Mouse (Mus musculus): ENCODE measurements around the gene Lrrc46. TPM values are rescaled to one million over a fixed set of nuclear protein-coding genes. Genes with fewer than 3 reads are reported as not detected.

Lrrc46 gene
- polyA plus RNA-seq, 1 experiment from 2014 or later: 4.2 TPM

DNA sequence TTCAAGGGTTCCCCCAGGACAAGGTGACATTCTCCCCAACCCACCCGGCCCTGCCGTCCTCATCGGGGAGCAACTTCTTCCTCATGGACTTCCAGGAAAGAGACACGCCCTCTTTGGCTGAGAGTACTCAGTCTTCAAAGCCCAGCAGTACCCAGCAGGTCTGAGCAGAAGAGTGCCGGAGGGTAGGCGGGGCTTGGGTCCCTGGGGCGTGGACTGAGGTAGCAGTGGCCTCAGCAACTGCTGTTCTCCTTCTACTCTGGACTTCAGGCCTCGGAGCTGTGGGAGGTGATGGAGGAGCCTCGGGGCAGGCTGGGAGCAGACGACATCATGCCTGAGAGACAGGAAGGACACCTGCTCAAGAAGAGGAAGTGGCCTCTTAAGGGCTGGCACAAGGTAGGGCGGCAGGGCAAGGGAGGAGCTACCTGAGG lies 11.0 kb upstream of the Lrrc46 start:
- no peak for DNase-seq (ENCODE audit: low spot score)
- Histone ChIP-seq H3K36me3 (ENCODE audit: control insufficient read depth, insufficient read depth, low read length) (peaks cover 2% of the 10 kb centered on the region; the same call in 1 of the 2 replicates), H3K4me3 (ENCODE audit: low read depth, low read length) (no peak overlapping the region)

DNA sequence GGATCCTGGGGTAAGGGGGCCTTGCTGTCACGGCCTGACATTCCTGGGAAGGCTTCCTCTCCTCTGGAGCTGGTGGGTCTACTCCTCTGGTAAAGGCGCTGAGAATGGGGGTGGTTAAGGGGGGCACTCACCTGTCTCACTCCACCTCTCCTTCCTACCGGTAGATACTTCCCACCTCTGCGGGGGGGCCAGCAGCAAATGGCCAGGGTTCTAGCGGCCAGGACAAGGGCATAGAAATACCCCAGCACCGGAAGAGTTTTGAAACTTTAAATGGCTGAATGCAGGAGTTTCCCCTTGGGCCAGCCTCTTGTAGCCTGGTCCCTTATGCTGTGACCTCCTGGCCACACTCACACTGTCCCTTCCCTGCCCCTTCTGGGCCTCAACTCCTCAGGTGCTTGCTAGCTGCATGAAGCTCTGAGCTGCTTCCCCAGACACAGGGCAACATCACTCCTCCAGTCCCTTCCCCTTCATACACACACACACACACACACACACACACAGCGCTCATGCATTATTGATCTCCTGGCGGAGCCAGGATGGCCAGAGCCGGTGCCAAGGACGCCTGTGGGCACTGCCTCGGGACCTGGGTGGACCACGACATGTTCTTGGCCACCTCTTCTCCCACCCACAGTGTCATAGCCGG lies 9.9 kb upstream of the Lrrc46 start:
- Histone ChIP-seq H3K4me2 (ENCODE audit: low read depth, low read length, severe bottlenecking) (peak overlapping the region; percentile 89), H3K27ac (ENCODE audit: low read depth, low read length) (no peak overlapping the region), H3K36me3 (ENCODE audit: control insufficient read depth, insufficient read depth, low read length) (peaks cover 2% of the 10 kb centered on the region; the same call in 1 of the 2 replicates), H3K4me1 (replicated peaks; ENCODE audit: control insufficient read depth, insufficient read depth, low read length) (peaks cover 11% of the 10 kb centered on the region), H3K27me3 (ENCODE audit: control insufficient read depth, insufficient read depth, low read length) (no peaks in the 10 kb centered on the region), H3K4me3 (ENCODE audit: low read depth, low read length) (peak overlapping the region; percentile 56), H3K9me3 (ENCODE audit: control insufficient read depth, low read length) (no peaks in the 10 kb centered on the region), H3K9ac (ENCODE audit: low read length) (peak overlapping the region; percentile 64)
- ATAC-seq (replicated peaks; ENCODE audit: low FRiP score) (peak; percentile 49), DNase-seq (ENCODE audit: low spot score) (no peak)
- 35% methylated on average over 13 of the region's 13 CpGs for WGBS

More for the DNA sequence above, 11.0 kb upstream of the Lrrc46 start:
- no peaks in the 10 kb centered on the region for H3K9me3 ChIP-seq (ENCODE audit: control insufficient read depth, low read length)
- 30% methylated on average over 11 of the region's 11 CpGs for WGBS
- no peaks in the 10 kb centered on the region for H3K27me3 ChIP-seq (ENCODE audit: control insufficient read depth, insufficient read depth, low read length)
- H3K27ac ChIP-seq (ENCODE audit: low read depth, low read length): no peak overlapping the region
- ATAC-seq (replicated peaks; ENCODE audit: low FRiP score): 0 out of 2 replicates have a peak, but pooled peaks have one; percentile 29
- H3K9ac ChIP-seq (ENCODE audit: low read length): no peak overlapping the region
- no peak overlapping the region for H3K4me2 ChIP-seq (ENCODE audit: low read depth, low read length, severe bottlenecking)
- peaks cover 11% of the 10 kb centered on the region for H3K4me1 ChIP-seq (replicated peaks; ENCODE audit: control insufficient read depth, insufficient read depth, low read length)

DNA sequence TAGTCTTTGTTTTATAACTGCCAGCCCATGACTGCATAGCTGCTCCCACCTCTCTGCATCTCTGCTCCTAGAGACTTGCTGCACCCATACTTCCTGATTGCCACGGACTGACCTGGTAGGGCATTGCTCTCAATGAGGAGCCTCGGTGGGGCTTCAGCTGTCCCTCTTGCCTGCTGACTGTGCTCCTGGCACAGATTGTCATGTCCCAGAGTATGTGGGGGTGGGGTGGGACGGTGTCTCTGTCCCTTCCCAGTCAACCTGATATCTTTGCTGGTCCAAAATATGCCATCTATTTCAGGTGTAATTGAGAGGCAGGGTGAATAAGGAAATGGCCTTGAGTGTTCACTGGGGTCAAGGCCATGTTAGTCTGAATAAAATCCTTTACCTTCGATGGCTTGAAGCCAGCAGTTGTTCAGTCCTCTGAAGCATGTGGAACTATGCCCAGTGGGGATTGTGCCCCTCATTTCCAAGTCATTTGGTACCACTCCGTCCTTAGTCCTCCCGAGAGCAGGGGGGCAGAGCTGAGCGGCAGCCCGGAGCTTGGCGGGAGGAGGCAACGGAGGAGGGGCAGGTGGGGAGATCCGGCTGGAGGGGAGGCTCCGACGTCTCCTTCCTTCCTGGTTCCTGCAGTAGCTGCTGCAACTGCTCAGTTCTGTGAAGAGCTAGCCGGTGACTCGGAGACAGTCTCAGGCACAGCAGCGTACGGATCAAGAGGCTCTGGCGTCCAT lies 9.2 kb upstream of the Lrrc46 start, which contains the start of gene Osbpl7:
Gene Osbpl7 (plus strand): TSS at position 413 of the 728 bp plus-strand sequence.
- peak within 1 kb of the TSS; percentile 64 for H3K9ac ChIP-seq (ENCODE audit: low read length)
- peaks cover 11% of the 10 kb centered on the region for H3K4me1 ChIP-seq (replicated peaks; ENCODE audit: control insufficient read depth, insufficient read depth, low read length)
- H3K27ac ChIP-seq (ENCODE audit: low read depth, low read length): no peak within 1 kb of the TSS; the same call in 1 of the 2 replicates
- 9% methylated on average over 18 of the region's 18 CpGs for WGBS
- DNase-seq (ENCODE audit: low spot score): peak; percentile 84
- peaks cover 2% of the 10 kb centered on the region; the same call in 1 of the 2 replicates for H3K36me3 ChIP-seq (ENCODE audit: control insufficient read depth, insufficient read depth, low read length)
- H3K27me3 ChIP-seq (ENCODE audit: control insufficient read depth, insufficient read depth, low read length): no peaks in the 10 kb centered on the region
- peak; percentile 60 for ATAC-seq (replicated peaks; ENCODE audit: low FRiP score)
- H3K4me3 ChIP-seq (ENCODE audit: low read depth, low read length): peak within 1 kb of the TSS; percentile 56
- H3K4me2 ChIP-seq (ENCODE audit: low read depth, low read length, severe bottlenecking): peak within 1 kb of the TSS; percentile 89
- no peaks in the 10 kb centered on the region for H3K9me3 ChIP-seq (ENCODE audit: control insufficient read depth, low read length)

DNA sequence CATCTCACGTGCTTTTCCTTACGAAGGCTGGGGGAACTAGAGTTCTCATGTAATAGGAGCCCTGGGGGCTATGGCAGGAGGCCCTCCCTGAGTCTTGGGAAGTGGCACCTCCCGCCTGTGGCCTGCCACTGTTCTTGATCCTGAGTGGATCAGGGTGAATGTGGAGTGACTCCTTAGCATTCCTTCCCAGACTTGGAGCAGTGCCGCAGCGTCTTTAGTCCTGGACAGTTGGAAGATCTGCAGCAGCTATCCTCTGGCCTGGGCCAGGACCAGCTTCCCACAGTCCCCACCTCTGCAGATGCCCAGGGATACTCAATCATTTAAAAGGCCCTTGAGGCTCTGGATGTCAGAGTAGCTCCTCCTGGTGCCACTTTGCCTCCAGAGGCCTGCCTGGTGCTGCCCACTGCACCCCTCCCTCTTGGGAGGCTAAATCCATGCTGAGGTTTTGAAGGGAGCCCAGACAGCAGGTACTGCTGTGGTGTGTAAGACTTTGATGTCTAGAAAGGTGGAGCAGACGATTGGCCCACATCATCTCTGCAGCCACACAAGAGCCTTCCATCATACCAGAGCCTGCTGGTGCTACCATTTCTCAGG lies 8.4 kb upstream of the Lrrc46 start:
- no peak overlapping the region; the same call in 1 of the 2 replicates for H3K27ac ChIP-seq (ENCODE audit: low read depth, low read length)
- DNase-seq (ENCODE audit: low spot score) (no peak), ATAC-seq (replicated peaks; ENCODE audit: low FRiP score) (no peak)
- no peaks in the 10 kb centered on the region for H3K9me3 ChIP-seq (ENCODE audit: control insufficient read depth, low read length)
- no peak overlapping the region for H3K9ac ChIP-seq (ENCODE audit: low read length)
- H3K27me3 ChIP-seq (ENCODE audit: control insufficient read depth, insufficient read depth, low read length): no peaks in the 10 kb centered on the region
- no peaks in the 10 kb centered on the region; the same call in 1 of the 2 replicates for H3K36me3 ChIP-seq (ENCODE audit: control insufficient read depth, insufficient read depth, low read length)
- no peak overlapping the region for H3K4me3 ChIP-seq (ENCODE audit: low read depth, low read length)
- H3K4me2 ChIP-seq (ENCODE audit: low read depth, low read length, severe bottlenecking): no peak overlapping the region
- H3K4me1 ChIP-seq (replicated peaks; ENCODE audit: control insufficient read depth, insufficient read depth, low read length): peaks cover 11% of the 10 kb centered on the region
- 79% methylated on average over 6 of the region's 6 CpGs for WGBS

DNA sequence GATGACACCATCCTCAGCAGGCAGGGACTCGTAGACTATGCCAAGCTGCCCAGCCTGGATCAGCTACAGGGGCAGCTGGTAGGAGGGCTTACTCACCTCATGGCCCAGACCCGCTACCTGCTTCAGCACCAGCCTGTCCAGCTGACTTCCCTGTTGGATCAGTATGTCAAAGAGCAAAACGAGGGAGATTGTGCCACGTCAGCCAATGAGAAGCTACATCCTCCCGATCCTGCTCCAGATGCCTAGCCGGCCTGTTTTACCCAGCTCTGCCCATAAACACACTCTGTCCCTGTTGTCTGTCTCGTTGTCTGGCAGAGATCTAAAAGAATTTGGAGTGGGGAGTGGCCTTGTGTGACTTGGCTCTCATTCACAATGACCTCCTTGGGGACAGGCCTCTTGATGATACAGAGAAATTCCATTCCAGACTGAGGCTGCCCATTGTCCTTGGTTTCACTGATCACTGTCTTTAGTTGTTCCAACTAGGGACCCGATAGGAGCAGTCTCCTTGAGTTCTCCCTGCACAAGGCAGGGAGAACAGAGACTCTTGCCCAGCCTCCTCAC lies 7.0 kb upstream of the Lrrc46 start:
- ATAC-seq (replicated peaks; ENCODE audit: low FRiP score) (no peak), DNase-seq (ENCODE audit: low spot score) (no peak)
- WGBS: 90% methylated on average over 8 of the region's 8 CpGs
- Histone ChIP-seq H3K27me3 (ENCODE audit: control insufficient read depth, insufficient read depth, low read length) (no peaks in the 10 kb centered on the region), H3K36me3 (ENCODE audit: control insufficient read depth, insufficient read depth, low read length) (no peaks in the 10 kb centered on the region; the same call in 1 of the 2 replicates), H3K9me3 (ENCODE audit: control insufficient read depth, low read length) (no peaks in the 10 kb centered on the region), H3K27ac (ENCODE audit: low read depth, low read length) (no peak overlapping the region), H3K4me2 (ENCODE audit: low read depth, low read length, severe bottlenecking) (no peak overlapping the region), H3K9ac (ENCODE audit: low read length) (no peak overlapping the region), H3K4me1 (replicated peaks; ENCODE audit: control insufficient read depth, insufficient read depth, low read length) (peaks cover 11% of the 10 kb centered on the region), H3K4me3 (ENCODE audit: low read depth, low read length) (no peak overlapping the region)

DNA sequence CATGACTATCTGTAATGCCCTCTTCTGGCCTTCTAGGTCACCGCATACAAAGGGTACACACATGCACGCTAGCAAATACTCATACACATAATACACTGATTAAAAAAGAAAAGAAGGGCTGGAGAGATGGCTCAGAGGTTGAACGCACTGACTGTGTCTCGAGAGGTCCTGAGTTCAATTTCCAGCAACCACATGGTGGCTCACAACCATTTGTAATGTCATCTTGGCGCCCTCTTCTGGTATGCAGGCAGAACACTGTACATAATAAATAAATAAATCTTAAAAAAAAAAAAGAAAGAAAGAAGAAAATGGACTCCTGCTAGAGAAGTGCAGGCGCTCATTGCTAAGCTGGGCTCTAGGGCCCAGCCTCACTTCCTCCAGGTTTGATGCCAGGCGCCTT lies 4.7 kb upstream of the Lrrc46 start:
- no peak overlapping the region for H3K9ac ChIP-seq (ENCODE audit: low read length)
- no peaks in the 10 kb centered on the region for H3K9me3 ChIP-seq (ENCODE audit: control insufficient read depth, low read length)
- H3K4me1 ChIP-seq (replicated peaks; ENCODE audit: control insufficient read depth, insufficient read depth, low read length): peaks cover 2% of the 10 kb centered on the region; the same call in 1 of the 2 replicates
- H3K4me2 ChIP-seq (ENCODE audit: low read depth, low read length, severe bottlenecking): no peak overlapping the region
- no peak for ATAC-seq (replicated peaks; ENCODE audit: low FRiP score)
- 83% methylated on average over 7 of the region's 7 CpGs for WGBS
- no peak overlapping the region for H3K4me3 ChIP-seq (ENCODE audit: low read depth, low read length)
- H3K27me3 ChIP-seq (ENCODE audit: control insufficient read depth, insufficient read depth, low read length): no peaks in the 10 kb centered on the region
- DNase-seq (ENCODE audit: low spot score): no peak
- H3K27ac ChIP-seq (ENCODE audit: low read depth, low read length): no peak overlapping the region
- no peaks in the 10 kb centered on the region; the same call in 1 of the 2 replicates for H3K36me3 ChIP-seq (ENCODE audit: control insufficient read depth, insufficient read depth, low read length)

DNA sequence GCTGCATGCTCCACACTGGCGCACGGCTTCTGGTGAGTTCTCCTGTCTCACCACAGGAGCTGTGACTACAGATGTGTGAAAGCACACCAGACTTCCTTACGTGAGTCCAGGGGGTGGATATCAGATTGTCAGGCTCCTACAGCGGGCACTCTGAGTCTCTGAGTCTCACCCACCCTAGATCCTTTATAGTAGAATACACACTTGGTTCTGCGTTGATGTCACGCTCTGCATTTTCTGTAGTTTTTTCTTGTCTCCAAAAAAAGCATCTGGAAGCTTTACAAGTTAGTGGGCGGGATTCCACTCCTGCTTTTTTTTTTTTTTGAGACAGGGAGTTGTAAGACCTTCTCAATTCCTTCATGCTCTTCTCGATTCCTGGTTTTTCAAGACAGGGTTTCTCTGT lies 3.7 kb upstream of the Lrrc46 start:
- DNase-seq (ENCODE audit: low spot score) (no peak), ATAC-seq (replicated peaks; ENCODE audit: low FRiP score) (no peak)
- no peaks in the 10 kb centered on the region; the same call in 1 of the 2 replicates for H3K36me3 ChIP-seq (ENCODE audit: control insufficient read depth, insufficient read depth, low read length)
- no peaks in the 10 kb centered on the region for H3K27me3 ChIP-seq (ENCODE audit: control insufficient read depth, insufficient read depth, low read length)
- no peaks in the 10 kb centered on the region for H3K9me3 ChIP-seq (ENCODE audit: control insufficient read depth, low read length)
- no peak overlapping the region for H3K27ac ChIP-seq (ENCODE audit: low read depth, low read length)
- 96% methylated on average over 8 of the region's 8 CpGs for WGBS
- H3K9ac ChIP-seq (ENCODE audit: low read length): no peak overlapping the region
- H3K4me3 ChIP-seq (ENCODE audit: low read depth, low read length): no peak overlapping the region
- H3K4me1 ChIP-seq (replicated peaks; ENCODE audit: control insufficient read depth, insufficient read depth, low read length): peaks cover 2% of the 10 kb centered on the region; the same call in 1 of the 2 replicates
- H3K4me2 ChIP-seq (ENCODE audit: low read depth, low read length, severe bottlenecking): no peak overlapping the region

DNA sequence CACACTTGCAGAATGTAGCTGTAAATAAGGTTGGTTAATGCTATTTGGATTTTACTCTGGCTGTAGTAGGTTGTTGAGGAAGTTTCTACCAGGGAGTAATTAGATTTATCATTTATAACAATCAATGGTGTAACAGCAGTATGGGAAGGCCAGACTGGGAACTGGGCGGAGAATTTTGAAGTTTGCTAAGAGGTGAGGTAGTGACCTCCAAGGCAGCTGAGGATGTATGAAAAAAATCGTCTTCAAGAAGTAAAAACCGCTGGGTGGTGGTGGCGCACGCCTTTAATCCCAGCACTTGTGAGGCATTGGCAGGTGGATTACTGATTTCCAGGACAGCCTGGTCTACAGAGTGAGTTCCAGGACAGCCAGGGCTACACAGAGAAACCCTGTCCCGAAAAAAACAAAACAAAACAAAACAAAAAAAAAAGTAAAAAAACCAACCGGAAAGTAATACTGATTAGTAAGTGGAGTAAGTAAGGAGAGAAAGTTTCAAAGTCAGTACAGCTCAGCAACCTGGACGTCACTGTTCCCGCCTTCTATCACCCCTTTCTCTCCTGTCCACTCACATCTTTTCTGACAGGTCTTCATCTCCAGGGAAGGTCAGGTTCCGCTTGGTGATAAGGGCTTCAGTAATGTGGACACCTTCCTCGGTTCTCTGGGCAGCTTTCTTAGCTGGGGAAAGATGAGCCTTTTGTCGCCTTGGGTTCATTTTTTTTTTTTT lies 746 bp downstream of the Lrrc46 start:
- no peak for DNase-seq (ENCODE audit: low spot score)
- H3K4me3 ChIP-seq (ENCODE audit: low read depth, low read length): peak overlapping the region; percentile 76
- no peaks in the 10 kb centered on the region for H3K36me3 ChIP-seq (ENCODE audit: control insufficient read depth, insufficient read depth, low read length)
- H3K4me2 ChIP-seq (ENCODE audit: low read depth, low read length, severe bottlenecking): peak overlapping the region; percentile 73
- no peaks in the 10 kb centered on the region for H3K9me3 ChIP-seq (ENCODE audit: control insufficient read depth, low read length)
- no peaks in the 10 kb centered on the region for H3K27me3 ChIP-seq (ENCODE audit: control insufficient read depth, insufficient read depth, low read length)
- peaks cover 2% of the 10 kb centered on the region; the same call in 1 of the 2 replicates for H3K4me1 ChIP-seq (replicated peaks; ENCODE audit: control insufficient read depth, insufficient read depth, low read length)
- no peak for ATAC-seq (replicated peaks; ENCODE audit: low FRiP score)
- WGBS: 52% methylated on average over 12 of the region's 12 CpGs
- peak overlapping the region; percentile 32; the same call in 1 of the 2 replicates for H3K9ac ChIP-seq (ENCODE audit: low read length)
- H3K27ac ChIP-seq (ENCODE audit: low read depth, low read length): no peak overlapping the region

Measured in forebrain, embryonic 11.5 days (tissue).